Comparison of ENCODE assay signal across 10 mouse cellular contexts in genomic region chr2:178565368-178565818, GRCm38 (mm10).
DNase-seq lines count a peak whose midpoint lies in the region; ATAC-seq and TF ChIP-seq lines count a peak whose summit lies in the region.
"Had no signal": no experiment of that assay in that cellular context is flagged by ENCODE, and none has a peak within 500 bp of the region (broad histone marks: within the 10 kb centered on the region; RNA-seq: fewer than 3 reads in every experiment).

No protein-coding gene starts in this region.

- no peaks in the 10 kb centered on the region for H3K36me3 ChIP-seq in heart, embryonic 12.5 days
- no peaks in the 10 kb centered on the region for H3K36me3 ChIP-seq in thymus, adult 2 months (ENCODE audit: control insufficient read depth, insufficient read depth, low read length)

- H3K27ac ChIP-seq in heart, embryonic 12.5 days (ENCODE audit: poor library complexity, severe bottlenecking), result peak overlapping the region; percentile 18; the same call in 1 of the 2 replicates
- peak overlapping the region; percentile 83 for H3K27ac ChIP-seq in thymus, adult 2 months (ENCODE audit: control insufficient read depth, insufficient read depth, low read length)

- ATAC-seq in heart, embryonic 12.5 days (ENCODE audit: insufficient number of reproducible peaks, low FRiP score), result no peak; the same call in 1 of the 2 replicates
- ATAC-seq in activated CD4-positive, CD25-positive, alpha-beta regulatory T cell, adult 4 months, result no peak
- ATAC-seq: CD4-positive, CD25-positive, alpha-beta regulatory T cell, adult 4 months; intestine, embryonic 16.5 days had no signal

- no peak for TF ChIP-seq CTCF in thymus, adult 2 months (IDR thresholded peaks at IDR 0.05; ENCODE audit: borderline replicate concordance, control insufficient read depth, extremely low read depth, insufficient read depth, low read length, poor library complexity)

- intact Hi-C loops in heart, postnatal 25 days (cut with DNase I), result no loop called here

- no peak overlapping the region for H3K9ac ChIP-seq in heart, embryonic 12.5 days

- H3K4me3 ChIP-seq in heart, embryonic 12.5 days, result no peak overlapping the region
- H3K4me3 ChIP-seq in thymus, adult 2 months (ENCODE audit: control insufficient read depth, insufficient read depth, low read length), result no peak overlapping the region

- WGBS in heart, embryonic 12.5 days, result 32% methylated on average over 8 of the region's 8 CpGs
- WGBS in thymus, adult 2 months, result 22% methylated on average over 8 of the region's 8 CpGs

- H3K27me3 ChIP-seq in heart, embryonic 12.5 days (replicated peaks), result 0 out of 2 replicates have a peak, but pooled peaks cover 3% of the 10 kb centered on the region
- no peaks in the 10 kb centered on the region for H3K27me3 ChIP-seq in thymus, adult 2 months (ENCODE audit: control insufficient read depth, insufficient read depth, low read length)

- H3K4me1 ChIP-seq in heart, embryonic 12.5 days (replicated peaks), result peaks cover 9% of the 10 kb centered on the region
- H3K4me1 ChIP-seq in thymus, adult 2 months (replicated peaks; ENCODE audit: control insufficient read depth, insufficient read depth, low read length), result peaks cover 36% of the 10 kb centered on the region

- TF ChIP-seq POLR2A in thymus, adult 2 months (IDR thresholded peaks at IDR 0.05; ENCODE audit: control insufficient read depth, extremely low read depth, insufficient read depth, low read length, poor library complexity), result no peak

- no peaks in the 10 kb centered on the region for H3K9me3 ChIP-seq in heart, embryonic 12.5 days (replicated peaks)

- no peak for DNase-seq in heart, postnatal 25 days (ENCODE audit: low spot score)
- no peak for DNase-seq in thymus, adult 2 months
- DNase-seq in thymus, adult 18-20 months, result no peak
- DNase-seq in left cerebral cortex, adult 9 months (ENCODE audit: low spot score in 2 of 2), result peak; percentile 66 to 86
- peak; percentile 92 for DNase-seq in telencephalon, adult 2 months (ENCODE audit: low read depth, low spot score)
- no peak for DNase-seq in T-cell, adult 2 months (ENCODE audit: low spot score)

- no peak overlapping the region for H3K4me2 ChIP-seq in heart, embryonic 12.5 days

Comparison
In these comparisons a context has a peak if more than half of its experiments do, and no peak if none do; other contexts are left out.
1. DNase-seq: peak in left cerebral cortex, adult 9 months (2 of 2) and telencephalon, adult 2 months (single experiment); none in heart, postnatal 25 days (single experiment), thymus, adult 2 months (single experiment), thymus, adult 18-20 months (0 of 2) and T-cell, adult 2 months (single experiment).